Mouse (Mus musculus): ENCODE measurements around the gene Zfp846. TPM values are rescaled to one million over a fixed set of nuclear protein-coding genes. Genes with fewer than 3 reads are reported as not detected.
"Not testable (repeated sequence)": the region's sequence is repeated elsewhere in the genome, so short reads cannot be mapped to it uniquely, and the experiment has no call there.

Gene Zfp846
- polyA plus RNA-seq, 1 experiment from 2014 or later: 34.8 TPM

DNA sequence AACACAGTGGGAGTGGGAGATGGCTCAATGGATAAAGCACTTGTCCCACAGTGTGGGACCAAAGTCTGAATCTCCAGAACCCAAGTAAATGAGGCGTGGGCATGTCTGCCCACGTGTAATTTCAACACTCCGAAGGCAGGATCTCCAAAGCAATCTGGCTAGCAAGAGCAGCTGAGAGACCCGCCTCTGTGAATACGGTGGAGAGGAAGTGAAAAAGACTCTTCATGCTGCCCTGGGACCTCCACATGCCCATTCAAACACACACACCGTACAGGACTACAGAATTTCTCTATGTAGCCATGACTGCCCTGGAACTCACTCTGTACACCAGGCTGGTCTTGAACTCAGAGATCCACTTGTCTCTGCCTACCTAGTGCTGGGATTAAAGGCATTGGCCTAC lies 20.2 kb downstream of the Zfp846 start:
- Histone ChIP-seq H3K27me3 (no peaks in the 10 kb centered on the region), H3K4me2 (replicated peaks) (no peak overlapping the region), H3K36me3 (peaks cover 18% of the 10 kb centered on the region), H3K4me3 (no peak overlapping the region), H3K27ac (no peak overlapping the region), H3K9me3 (replicated peaks) (no peaks in the 10 kb centered on the region), H3K4me1 (no peaks in the 10 kb centered on the region), H3K9ac (no peak overlapping the region)
- ATAC-seq (ENCODE audit: low FRiP score): no peak
- WGBS: 80% methylated on average over 6 of the region's 6 CpGs

DNA sequence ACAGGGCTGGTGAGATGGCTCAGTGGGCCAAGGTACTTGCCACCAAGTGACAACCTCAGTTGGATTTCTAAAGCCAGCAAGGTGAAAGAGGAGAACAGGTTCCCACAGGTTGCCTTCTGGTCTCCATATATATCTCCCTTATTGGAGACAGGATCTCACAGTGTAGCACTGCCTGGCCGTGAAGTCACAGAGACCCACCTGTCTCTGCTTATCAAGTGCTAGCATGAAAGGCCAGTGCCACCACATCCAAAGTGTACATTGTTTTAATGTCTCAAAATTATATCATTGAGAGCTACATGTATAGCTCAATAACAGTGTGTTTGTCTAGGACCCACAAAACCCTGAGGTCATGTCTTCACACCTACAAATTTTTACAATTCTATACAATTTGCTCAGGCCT lies 25.2 kb downstream of the Zfp846 start:
- H3K9me3 ChIP-seq (replicated peaks): no peaks in the 10 kb centered on the region
- H3K9ac ChIP-seq: 0 out of 2 replicates have a peak overlapping the region, but pooled peaks have one; percentile 82
- no peaks in the 10 kb centered on the region for H3K27me3 ChIP-seq
- peaks cover 15% of the 10 kb centered on the region for H3K36me3 ChIP-seq
- ATAC-seq (ENCODE audit: low FRiP score): no peak
- peak overlapping the region; percentile 72; the same call in 1 of the 2 replicates for H3K4me3 ChIP-seq
- peak overlapping the region; percentile 68 for H3K4me2 ChIP-seq (replicated peaks)
- 0 out of 2 replicates have a peak overlapping the region, but pooled peaks have one; percentile 98 for H3K27ac ChIP-seq
- 100% methylated on average over 1 of the region's 1 CpGs for WGBS
- no peaks in the 10 kb centered on the region for H3K4me1 ChIP-seq

DNA sequence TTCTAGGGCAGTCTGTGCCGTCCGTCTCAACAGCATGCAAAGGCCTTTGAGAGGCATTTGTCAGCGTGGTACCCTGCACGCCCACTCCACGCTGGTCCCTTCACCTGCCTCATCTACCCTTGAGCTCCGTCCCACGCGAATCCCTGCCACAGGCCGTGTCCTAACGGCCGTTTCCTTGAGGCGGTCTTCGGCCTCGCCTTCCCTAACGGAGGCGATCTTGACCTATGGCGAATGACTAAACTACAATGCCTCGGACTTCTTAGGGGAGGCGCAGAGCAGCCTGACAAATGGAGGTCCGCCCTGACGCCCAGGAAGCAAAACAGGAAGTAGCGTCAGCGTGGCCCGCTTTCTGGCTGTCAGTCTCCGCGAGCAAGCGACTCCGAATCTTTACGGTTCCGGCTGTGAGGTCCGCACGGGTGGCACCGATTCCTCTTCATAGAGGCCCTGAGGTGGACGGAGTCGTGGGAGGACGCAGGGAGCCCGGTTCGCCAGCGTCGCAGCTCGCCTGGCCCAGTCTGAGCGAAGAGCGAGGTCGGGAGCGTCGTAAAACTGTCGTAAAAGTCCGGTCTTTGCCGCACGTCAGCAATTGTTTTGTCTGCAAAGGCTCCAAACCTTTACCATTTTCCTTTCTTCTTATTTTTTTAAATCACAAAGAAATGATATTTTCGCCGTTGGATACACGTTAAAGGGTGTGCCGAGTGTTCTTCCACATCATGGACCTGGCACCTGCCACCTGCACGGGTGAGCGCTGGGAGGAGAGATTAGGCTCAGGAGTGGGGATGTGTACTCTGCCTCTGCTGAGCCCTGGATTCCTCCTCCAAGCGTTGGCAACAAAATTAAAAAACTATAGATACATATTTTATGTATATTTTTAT lies 26.2 kb downstream of the Zfp846 start:
- H3K36me3 ChIP-seq: peaks cover 10% of the 10 kb centered on the region

DNA sequence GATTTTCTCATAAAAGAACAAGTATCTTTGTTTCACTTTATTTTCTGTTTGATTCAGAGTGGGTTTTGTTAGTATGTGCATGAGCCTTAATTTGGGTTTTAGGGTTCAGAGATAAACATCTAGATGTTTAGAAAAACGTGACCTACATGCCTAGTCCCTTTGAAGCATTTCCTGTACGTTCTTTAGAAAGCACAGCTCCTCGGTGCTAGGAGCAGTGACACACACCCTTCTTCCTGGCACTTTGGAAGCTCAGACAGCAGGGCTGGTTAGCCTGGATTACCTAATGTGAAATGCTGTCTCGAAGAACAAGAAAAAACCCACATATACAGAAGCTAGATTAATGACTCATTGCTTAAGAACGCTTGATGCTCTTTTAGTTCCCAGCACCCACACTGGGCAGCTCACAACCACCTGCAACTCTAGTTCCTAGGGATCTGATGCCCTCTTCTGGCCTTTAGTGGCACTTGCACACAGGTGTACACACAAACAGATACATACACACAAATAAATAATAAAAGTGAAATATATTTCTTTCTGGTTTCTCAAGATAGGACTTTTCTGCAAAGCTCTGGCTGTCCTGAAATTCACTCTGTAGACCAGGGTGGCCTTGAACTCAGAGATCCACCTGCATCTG lies 28.9 kb downstream of the Zfp846 start:
- no peak for ATAC-seq (ENCODE audit: low FRiP score)
- Histone ChIP-seq H3K9me3 (replicated peaks) (no peaks in the 10 kb centered on the region), H3K36me3 (peaks cover 10% of the 10 kb centered on the region), H3K4me3 (no peak overlapping the region), H3K9ac (no peak overlapping the region), H3K4me1 (no peaks in the 10 kb centered on the region), H3K27me3 (no peaks in the 10 kb centered on the region), H3K27ac (no peak overlapping the region), H3K4me2 (replicated peaks) (no peak overlapping the region)
- 84% methylated on average over 5 of the region's 5 CpGs for WGBS

More for the DNA sequence above, 26.2 kb downstream of the Zfp846 start:
- peak; percentile 90 for ATAC-seq (ENCODE audit: low FRiP score)
- Histone ChIP-seq H3K4me2 (replicated peaks) (peak overlapping the region; percentile 68), H3K9ac (peak overlapping the region; percentile 82), H3K4me3 (peak overlapping the region; percentile 72), H3K27ac (peak overlapping the region; percentile 98), H3K4me1 (no peaks in the 10 kb centered on the region), H3K9me3 (replicated peaks) (no peaks in the 10 kb centered on the region), H3K27me3 (no peaks in the 10 kb centered on the region)
- WGBS: under 1% methylated on average over 57 of the region's 57 CpGs

DNA sequence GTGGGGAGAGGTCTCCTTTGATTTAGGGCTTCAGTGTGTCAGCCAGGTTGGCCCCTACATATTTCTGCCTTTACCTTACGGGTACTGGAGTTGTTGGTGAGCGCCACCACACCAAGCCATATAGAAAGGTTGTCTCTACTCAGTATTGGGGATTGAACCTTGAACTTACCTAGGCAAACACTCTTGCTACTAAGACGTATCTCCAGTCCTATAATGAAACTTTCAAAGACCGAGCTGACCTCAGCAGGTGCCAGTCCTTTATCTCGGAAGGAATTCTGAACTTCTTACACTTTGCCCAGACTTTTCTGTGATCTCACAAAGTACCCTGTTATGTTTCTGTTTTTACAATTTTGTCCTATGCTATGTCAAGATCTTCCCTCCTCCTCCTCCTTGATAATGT lies 30.9 kb downstream of the Zfp846 start:
- H3K27me3 ChIP-seq: no peaks in the 10 kb centered on the region
- H3K27ac ChIP-seq: no peak overlapping the region
- 84% methylated on average over 5 of the region's 5 CpGs for WGBS
- no peak overlapping the region for H3K9ac ChIP-seq
- H3K4me1 ChIP-seq: no peaks in the 10 kb centered on the region
- no peaks in the 10 kb centered on the region for H3K9me3 ChIP-seq (replicated peaks)
- no peak for ATAC-seq (ENCODE audit: low FRiP score)
- peaks cover 14% of the 10 kb centered on the region for H3K36me3 ChIP-seq
- H3K4me3 ChIP-seq: no peak overlapping the region
- H3K4me2 ChIP-seq (replicated peaks): no peak overlapping the region

DNA sequence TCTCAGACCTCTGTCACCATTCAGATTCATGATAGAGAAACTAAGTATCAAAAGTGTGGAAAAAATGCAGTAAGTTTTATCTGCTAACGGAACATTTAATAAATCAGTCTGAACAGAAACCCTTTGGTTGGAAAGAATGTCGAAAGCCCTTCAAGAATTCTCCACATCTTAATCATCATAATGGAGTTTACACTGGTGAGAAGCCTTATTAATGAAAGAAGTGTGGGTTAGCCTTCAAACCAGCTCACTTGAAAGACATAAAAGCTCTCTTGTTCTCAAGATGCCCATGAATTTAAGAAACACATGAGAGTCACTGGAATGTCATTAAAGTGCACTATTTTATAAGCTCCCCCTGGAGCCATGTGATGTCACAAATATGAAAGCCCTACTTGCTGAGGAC lies 35.6 kb downstream of the Zfp846 start:
- Histone ChIP-seq H3K4me2 (replicated peaks) (no peak overlapping the region), H3K9ac (no peak overlapping the region), H3K27me3 (no peaks in the 10 kb centered on the region), H3K9me3 (replicated peaks) (no peaks in the 10 kb centered on the region), H3K4me1 (no peaks in the 10 kb centered on the region), H3K36me3 (peaks cover 12% of the 10 kb centered on the region; the same call in 1 of the 2 replicates), H3K27ac (no peak overlapping the region), H3K4me3 (no peak overlapping the region)
- WGBS: 92% methylated on average over 2 of the region's 2 CpGs
- ATAC-seq (ENCODE audit: low FRiP score): no peak

DNA sequence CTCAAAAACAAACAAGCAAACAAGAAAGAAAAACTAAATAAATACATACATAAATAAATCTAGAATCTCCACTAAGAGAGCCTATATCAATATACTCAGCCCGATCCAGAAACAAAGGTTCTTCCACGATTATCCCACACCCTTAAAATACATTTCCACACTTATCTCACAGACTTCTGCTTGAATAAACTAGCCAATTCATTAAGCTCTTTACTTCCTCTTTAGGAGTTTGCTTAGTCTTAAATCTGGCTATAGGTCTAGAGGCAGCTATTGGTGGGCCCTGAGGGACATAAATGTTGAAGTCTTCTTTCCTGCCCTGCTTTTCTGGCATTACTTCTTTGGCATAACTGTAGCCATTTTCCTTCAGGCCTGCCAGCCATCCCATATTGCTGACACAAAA lies 50.2 kb downstream of the Zfp846 start:
- WGBS: 98% methylated on average over 2 of the region's 2 CpGs
- Histone ChIP-seq H3K9me3 (replicated peaks) (no peaks in the 10 kb centered on the region), H3K9ac (no peak overlapping the region), H3K4me2 (replicated peaks) (no peak overlapping the region), H3K27ac (no peak overlapping the region), H3K36me3 (no peaks in the 10 kb centered on the region), H3K4me1 (no peaks in the 10 kb centered on the region), H3K27me3 (no peaks in the 10 kb centered on the region), H3K4me3 (no peak overlapping the region)
- ATAC-seq (ENCODE audit: low FRiP score): no peak

DNA sequence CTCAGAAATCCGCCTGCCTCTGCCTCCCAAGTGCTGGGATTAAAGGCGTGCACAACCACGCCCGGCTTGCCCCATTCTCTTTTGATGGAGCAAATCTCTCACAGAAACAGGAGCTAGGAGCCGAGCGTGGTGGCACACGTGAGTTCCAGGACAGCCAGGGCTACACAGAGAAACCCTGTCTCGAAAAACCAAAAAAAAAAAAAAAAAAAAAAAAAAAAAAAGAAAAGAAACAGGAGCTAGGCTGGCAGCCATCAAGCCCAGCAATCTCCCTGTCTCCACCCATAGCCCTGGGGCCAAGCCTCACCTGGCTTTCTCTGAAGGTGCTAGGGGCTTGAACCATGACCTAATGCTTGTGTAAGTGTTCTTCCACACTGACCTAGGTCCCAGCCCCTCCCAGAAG lies 54.6 kb downstream of the Zfp846 start:
- H3K4me3 ChIP-seq; H3K27me3 ChIP-seq; H3K4me2 ChIP-seq (replicated peaks); ATAC-seq (ENCODE audit: low FRiP score); H3K27ac ChIP-seq; H3K4me1 ChIP-seq; H3K9ac ChIP-seq; H3K9me3 ChIP-seq (replicated peaks): not testable (repeated sequence)
- WGBS: 87% methylated on average over 8 of the region's 8 CpGs
- peaks cover 21% of the 10 kb centered on the region for H3K36me3 ChIP-seq

DNA sequence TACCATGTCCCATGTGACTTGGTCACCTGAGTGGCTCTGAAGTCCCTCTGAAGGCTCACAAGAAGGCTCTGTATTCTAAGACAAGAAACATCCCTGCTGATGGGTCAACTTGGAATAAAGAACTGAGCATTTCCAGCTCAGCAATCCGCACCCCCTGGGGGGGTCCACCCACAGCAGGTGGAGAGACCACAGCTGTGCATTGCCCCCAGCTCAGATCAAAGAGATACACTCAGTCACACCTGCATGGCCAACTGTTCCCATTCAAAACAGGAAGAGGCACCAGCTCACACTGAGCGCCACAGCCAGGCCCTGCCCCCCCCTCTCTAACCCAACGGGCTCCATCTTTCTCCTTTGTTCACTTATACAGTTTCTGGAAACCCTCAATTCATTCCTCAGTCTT lies 55.2 kb downstream of the Zfp846 start:
- 73% methylated on average over 3 of the region's 3 CpGs for WGBS

DNA sequence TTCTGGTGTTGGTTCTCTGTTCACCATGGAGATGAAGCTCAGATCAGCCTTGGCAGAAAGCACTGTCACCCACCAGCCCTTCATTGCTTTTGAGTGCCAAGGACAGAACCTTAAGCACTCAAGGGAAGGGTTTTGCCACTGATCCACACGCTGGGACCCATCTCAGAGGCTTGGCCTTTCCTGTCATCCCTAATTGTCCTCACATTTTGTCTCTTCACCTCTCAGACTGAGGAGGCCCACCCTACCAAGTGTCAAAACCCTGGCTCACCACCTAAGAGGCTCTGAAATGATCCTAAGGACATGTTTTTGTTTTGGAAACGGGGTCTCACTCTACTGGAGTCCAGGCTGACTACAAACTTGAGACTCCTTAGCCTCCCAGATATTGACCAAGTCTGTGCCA lies 55.7 kb downstream of the Zfp846 start:
- no peaks in the 10 kb centered on the region for H3K27me3 ChIP-seq
- H3K9ac ChIP-seq: no peak overlapping the region
- no peak overlapping the region for H3K4me2 ChIP-seq (replicated peaks)
- no peaks in the 10 kb centered on the region for H3K9me3 ChIP-seq (replicated peaks)
- no peak overlapping the region for H3K4me3 ChIP-seq
- peaks cover 15% of the 10 kb centered on the region for H3K4me1 ChIP-seq
- no peak overlapping the region for H3K27ac ChIP-seq
- 86% methylated on average over 2 of the region's 2 CpGs for WGBS
- ATAC-seq (ENCODE audit: low FRiP score): no peak
- peaks cover 21% of the 10 kb centered on the region for H3K36me3 ChIP-seq

More for the DNA sequence above, 55.2 kb downstream of the Zfp846 start:
- Histone ChIP-seq H3K9me3 (replicated peaks) (no peaks in the 10 kb centered on the region), H3K36me3 (peaks cover 21% of the 10 kb centered on the region), H3K27me3 (no peaks in the 10 kb centered on the region), H3K27ac (no peak overlapping the region), H3K4me1 (peaks cover 11% of the 10 kb centered on the region), H3K4me3 (no peak overlapping the region), H3K9ac (no peak overlapping the region), H3K4me2 (replicated peaks) (no peak overlapping the region)
- no peak for ATAC-seq (ENCODE audit: low FRiP score)

DNA sequence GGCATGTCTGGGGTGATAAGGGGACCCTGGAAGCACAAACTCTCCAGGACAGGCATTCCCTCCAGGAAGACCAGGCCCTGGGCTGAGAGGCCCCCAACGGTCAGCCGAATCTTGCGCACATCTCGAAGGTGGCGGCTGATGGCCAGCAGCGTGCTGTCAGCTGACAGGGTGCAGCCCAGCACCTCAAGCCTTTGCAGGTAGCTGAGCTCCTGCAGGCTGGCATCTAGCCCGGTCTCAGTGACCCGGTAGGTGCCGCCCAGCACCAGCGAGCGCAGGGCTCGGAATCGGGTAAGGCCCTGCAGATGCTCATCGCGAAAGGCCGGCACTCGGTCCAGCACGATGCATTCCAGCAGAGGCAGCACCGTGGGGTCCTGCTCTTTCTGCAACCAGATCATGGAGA lies 57.5 kb downstream of the Zfp846 start:
- no peak overlapping the region for H3K9ac ChIP-seq

DNA sequence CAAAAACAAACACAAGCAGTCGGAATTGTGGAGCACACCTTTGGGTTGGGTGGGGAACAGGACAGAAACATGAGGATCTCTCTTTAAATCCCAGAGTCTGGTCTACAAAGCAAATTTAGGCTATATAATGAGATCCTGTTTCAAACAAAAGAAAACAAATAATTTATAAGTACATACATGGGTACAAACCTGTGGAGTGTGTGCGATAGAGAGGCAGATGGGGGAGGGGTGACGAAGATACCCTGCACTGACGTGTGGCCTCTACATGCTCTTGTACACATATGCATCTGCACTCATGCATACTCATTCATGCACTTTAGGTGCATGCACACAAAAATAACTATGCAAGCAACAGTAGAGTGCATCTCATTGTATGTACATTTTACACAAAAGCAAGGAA lies 58.4 kb downstream of the Zfp846 start:
- no peak overlapping the region for H3K27ac ChIP-seq
- 89% methylated on average over 4 of the region's 4 CpGs for WGBS
- no peak overlapping the region for H3K9ac ChIP-seq
- no peaks in the 10 kb centered on the region for H3K9me3 ChIP-seq (replicated peaks)
- no peak overlapping the region for H3K4me3 ChIP-seq
- peaks cover 21% of the 10 kb centered on the region for H3K36me3 ChIP-seq
- no peak for ATAC-seq (ENCODE audit: low FRiP score)
- no peaks in the 10 kb centered on the region for H3K27me3 ChIP-seq
- H3K4me1 ChIP-seq: peaks cover 20% of the 10 kb centered on the region
- H3K4me2 ChIP-seq (replicated peaks): no peak overlapping the region

More for the DNA sequence above, 57.5 kb downstream of the Zfp846 start:
- Histone ChIP-seq H3K36me3 (peaks cover 21% of the 10 kb centered on the region), H3K27ac (no peak overlapping the region), H3K9me3 (replicated peaks) (no peaks in the 10 kb centered on the region), H3K27me3 (no peaks in the 10 kb centered on the region), H3K4me2 (replicated peaks) (no peak overlapping the region), H3K4me1 (peaks cover 17% of the 10 kb centered on the region), H3K4me3 (no peak overlapping the region)
- no peak for ATAC-seq (ENCODE audit: low FRiP score)
- 95% methylated on average over 19 of the region's 19 CpGs for WGBS
